Mouse (Mus musculus): ENCODE data around the gene Agl. TPM values are rescaled to one million over a fixed set of nuclear protein-coding genes. Genes with fewer than 3 reads are reported as not detected.
"Not testable (repeated sequence)": the region's sequence is repeated elsewhere in the genome, so short reads cannot be mapped to it uniquely, and the experiment has no call there.

Agl gene
- polyA plus RNA-seq, 1 experiment from 2014 or later: 17.4 TPM

DNA sequence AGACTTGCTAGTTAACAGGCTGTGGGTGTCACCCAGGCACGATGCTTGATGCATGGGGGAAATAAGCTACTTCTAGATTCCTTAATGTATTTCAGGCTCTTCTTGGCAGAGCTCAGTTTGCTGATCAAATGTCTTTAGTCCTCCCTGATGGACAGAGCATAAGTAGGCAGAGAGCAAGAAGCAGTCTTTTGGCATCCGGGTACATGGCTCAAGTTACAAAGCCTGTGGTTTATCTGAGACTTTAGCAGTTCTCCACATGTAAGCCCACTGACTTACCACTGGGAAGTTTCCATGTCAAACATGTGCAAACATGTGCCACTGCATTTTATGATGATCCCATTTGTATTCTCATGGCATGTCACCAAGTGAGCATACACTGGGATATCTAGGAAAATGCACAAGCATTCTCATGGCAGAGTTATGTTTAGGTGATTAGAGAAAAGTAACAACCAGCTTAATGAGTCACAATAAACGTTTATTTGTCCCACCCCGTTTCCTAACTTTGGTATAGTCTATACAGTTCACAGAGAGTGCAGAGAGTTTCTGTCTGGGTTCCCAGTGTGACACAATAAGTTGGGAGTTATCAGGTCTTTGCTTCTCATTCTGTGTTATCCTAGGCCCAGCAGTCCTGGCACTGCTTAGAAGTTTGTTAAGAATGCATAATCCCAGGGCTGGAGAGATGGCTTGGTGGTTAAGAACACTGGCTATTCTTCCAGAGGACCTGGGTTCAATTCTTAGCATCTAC is 18.7 kb upstream of the Agl start:
- DNase-seq (no peak), ATAC-seq (ENCODE audit: low FRiP score, low TSS enrichment) (no peak)
- Histone ChIP-seq H3K27ac (replicated peaks; ENCODE audit: low read depth, low read length) (no peak overlapping the region), H3K9ac (replicated peaks; ENCODE audit: low read length) (no peak overlapping the region), H3K9me3 (ENCODE audit: control insufficient read depth, low read length) (no peaks in the 10 kb centered on the region), H3K4me3 (replicated peaks; ENCODE audit: low read depth, low read length) (no peak overlapping the region), H3K27me3 (ENCODE audit: control insufficient read depth, insufficient read depth, low read length) (no peaks in the 10 kb centered on the region), H3K4me1 (ENCODE audit: control insufficient read depth, insufficient read depth, low read length) (no peaks in the 10 kb centered on the region), H3K36me3 (ENCODE audit: control insufficient read depth, insufficient read depth, low read length) (no peaks in the 10 kb centered on the region), H3K4me2 (ENCODE audit: low read length) (no peak overlapping the region)
- WGBS: 80% methylated on average over 4 of the region's 4 CpGs

GRCm38 (mm10) chr3:116817231-116817630 is 9.3 kb upstream of the Agl start:
- Histone ChIP-seq H3K9me3 (ENCODE audit: control insufficient read depth, low read length) (no peaks in the 10 kb centered on the region), H3K36me3 (ENCODE audit: control insufficient read depth, insufficient read depth, low read length) (no peaks in the 10 kb centered on the region), H3K4me2 (ENCODE audit: low read length) (no peak overlapping the region), H3K9ac (replicated peaks; ENCODE audit: low read length) (no peak overlapping the region), H3K27me3 (ENCODE audit: control insufficient read depth, insufficient read depth, low read length) (no peaks in the 10 kb centered on the region), H3K4me1 (ENCODE audit: control insufficient read depth, insufficient read depth, low read length) (0 out of 2 replicates have a peak, but pooled peaks cover 3% of the 10 kb centered on the region), H3K27ac (replicated peaks; ENCODE audit: low read depth, low read length) (no peak overlapping the region), H3K4me3 (replicated peaks; ENCODE audit: low read depth, low read length) (no peak overlapping the region)
- DNase-seq (no peak), ATAC-seq (ENCODE audit: low FRiP score, low TSS enrichment) (no peak)
- 96% methylated on average over 7 of the region's 7 CpGs for WGBS

DNA sequence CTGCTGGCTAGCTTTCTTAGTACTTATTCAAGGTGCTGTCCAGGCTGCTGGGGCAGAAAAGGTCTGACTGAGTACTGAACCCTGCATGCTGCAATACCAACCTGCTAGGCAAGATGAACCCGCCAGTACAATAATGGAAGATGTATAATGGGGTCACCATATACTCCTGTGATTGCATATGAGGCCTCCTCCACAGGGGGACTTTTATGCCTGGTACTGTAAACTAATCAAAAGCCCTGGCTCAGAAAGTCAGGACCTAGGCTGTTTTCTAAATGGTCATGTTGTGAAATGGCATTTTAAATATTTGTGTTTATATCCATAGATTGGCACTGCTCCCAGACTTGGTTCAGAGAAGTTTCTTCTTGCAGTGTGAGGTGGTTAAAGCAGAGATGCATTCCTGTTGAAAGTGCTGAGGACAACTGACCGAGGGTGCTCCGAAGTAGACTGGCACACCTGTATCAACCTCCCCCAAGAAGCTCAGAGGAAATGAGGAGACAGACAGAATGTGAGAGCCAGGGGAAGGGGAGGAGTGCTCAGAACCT is 8.8 kb upstream of the Agl start:
- Histone ChIP-seq H3K27me3 (ENCODE audit: control insufficient read depth, insufficient read depth, low read length) (no peaks in the 10 kb centered on the region), H3K9ac (replicated peaks; ENCODE audit: low read length) (no peak overlapping the region), H3K4me2 (ENCODE audit: low read length) (no peak overlapping the region), H3K9me3 (ENCODE audit: control insufficient read depth, low read length) (no peaks in the 10 kb centered on the region), H3K27ac (replicated peaks; ENCODE audit: low read depth, low read length) (no peak overlapping the region), H3K36me3 (ENCODE audit: control insufficient read depth, insufficient read depth, low read length) (no peaks in the 10 kb centered on the region), H3K4me3 (replicated peaks; ENCODE audit: low read depth, low read length) (no peak overlapping the region), H3K4me1 (ENCODE audit: control insufficient read depth, insufficient read depth, low read length) (0 out of 2 replicates have a peak, but pooled peaks cover 3% of the 10 kb centered on the region)
- no peak for DNase-seq
- no peak for ATAC-seq (ENCODE audit: low FRiP score, low TSS enrichment)
- WGBS: 91% methylated on average over 3 of the region's 3 CpGs

- Histone ChIP-seq H3K27me3 (ENCODE audit: control insufficient read depth, insufficient read depth, low read length) (no peaks in the 10 kb centered on the region), H3K9me3 (ENCODE audit: control insufficient read depth, low read length) (no peaks in the 10 kb centered on the region), H3K36me3 (ENCODE audit: control insufficient read depth, insufficient read depth, low read length) (no peaks in the 10 kb centered on the region), H3K4me3 (replicated peaks; ENCODE audit: low read depth, low read length) (no peak overlapping the region), H3K4me1 (ENCODE audit: control insufficient read depth, insufficient read depth, low read length) (0 out of 2 replicates have a peak, but pooled peaks cover 3% of the 10 kb centered on the region), H3K9ac (replicated peaks; ENCODE audit: low read length) (no peak overlapping the region), H3K4me2 (ENCODE audit: low read length) (no peak overlapping the region), H3K27ac (replicated peaks; ENCODE audit: low read depth, low read length) (no peak overlapping the region)
- DNase-seq (no peak), ATAC-seq (ENCODE audit: low FRiP score, low TSS enrichment) (no peak)
- WGBS: 63% methylated on average over 4 of the region's 4 CpGs
Observed at GRCm38 (mm10) chr3:116815916-116816315, 8.0 kb upstream of the Agl start.

GRCm38 (mm10) chr3:116815305-116815797 is 7.4 kb upstream of the Agl start:
- Histone ChIP-seq H3K36me3 (ENCODE audit: control insufficient read depth, insufficient read depth, low read length) (no peaks in the 10 kb centered on the region), H3K27ac (replicated peaks; ENCODE audit: low read depth, low read length) (no peak overlapping the region), H3K9ac (replicated peaks; ENCODE audit: low read length) (no peak overlapping the region), H3K4me2 (ENCODE audit: low read length) (no peak overlapping the region), H3K9me3 (ENCODE audit: control insufficient read depth, low read length) (no peaks in the 10 kb centered on the region), H3K4me1 (ENCODE audit: control insufficient read depth, insufficient read depth, low read length) (0 out of 2 replicates have a peak, but pooled peaks cover 3% of the 10 kb centered on the region), H3K27me3 (ENCODE audit: control insufficient read depth, insufficient read depth, low read length) (no peaks in the 10 kb centered on the region), H3K4me3 (replicated peaks; ENCODE audit: low read depth, low read length) (no peak overlapping the region)
- DNase-seq (peak; percentile 14), ATAC-seq (ENCODE audit: low FRiP score, low TSS enrichment) (no peak)
- WGBS: 62% methylated on average over 6 of the region's 6 CpGs

DNA sequence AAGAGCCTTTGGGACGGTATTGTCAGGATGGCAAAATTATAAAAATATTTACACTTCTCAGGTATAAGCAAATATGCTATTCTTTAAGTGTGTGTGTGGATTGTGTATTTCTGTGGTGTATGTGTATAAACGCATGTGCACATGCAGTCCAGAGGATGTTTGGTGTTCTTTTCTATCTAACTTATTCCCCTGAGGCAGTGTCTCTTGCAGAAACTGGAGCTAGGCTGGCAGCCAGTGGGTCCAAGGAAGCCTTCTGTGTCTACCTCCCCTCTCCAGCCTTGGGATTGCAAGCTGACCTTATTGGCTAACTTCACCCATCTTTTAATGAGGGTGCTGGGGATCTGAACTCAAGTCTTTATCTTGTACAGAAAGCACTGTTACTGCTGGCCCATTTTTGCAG is 5.0 kb upstream of the Agl start:
- DNase-seq (no peak), ATAC-seq (ENCODE audit: low FRiP score, low TSS enrichment) (no peak)
- Histone ChIP-seq H3K9ac (replicated peaks; ENCODE audit: low read length) (no peak overlapping the region), H3K27me3 (ENCODE audit: control insufficient read depth, insufficient read depth, low read length) (no peaks in the 10 kb centered on the region), H3K4me1 (ENCODE audit: control insufficient read depth, insufficient read depth, low read length) (peaks cover 7% of the 10 kb centered on the region; the same call in 1 of the 2 replicates), H3K4me2 (ENCODE audit: low read length) (no peak overlapping the region), H3K36me3 (ENCODE audit: control insufficient read depth, insufficient read depth, low read length) (no peaks in the 10 kb centered on the region), H3K9me3 (ENCODE audit: control insufficient read depth, low read length) (no peaks in the 10 kb centered on the region), H3K27ac (replicated peaks; ENCODE audit: low read depth, low read length) (no peak overlapping the region), H3K4me3 (replicated peaks; ENCODE audit: low read depth, low read length) (no peak overlapping the region)
- 95% methylated on average over 2 of the region's 2 CpGs for whole genome bisulfite sequencing

GRCm38 (mm10) chr3:116810351-116810750 is 2.4 kb upstream of the Agl start:
- H3K27ac ChIP-seq (replicated peaks; ENCODE audit: low read depth, low read length); H3K4me2 ChIP-seq (ENCODE audit: low read length); H3K9me3 ChIP-seq (ENCODE audit: control insufficient read depth, low read length); H3K27me3 ChIP-seq (ENCODE audit: control insufficient read depth, insufficient read depth, low read length); H3K9ac ChIP-seq (replicated peaks; ENCODE audit: low read length); H3K36me3 ChIP-seq (ENCODE audit: control insufficient read depth, insufficient read depth, low read length); ATAC-seq (ENCODE audit: low FRiP score, low TSS enrichment); H3K4me3 ChIP-seq (replicated peaks; ENCODE audit: low read depth, low read length); DNase-seq: not testable (repeated sequence)
- WGBS: 88% methylated on average over 6 of the region's 6 CpGs
- H3K4me1 ChIP-seq (ENCODE audit: control insufficient read depth, insufficient read depth, low read length): peaks cover 11% of the 10 kb centered on the region; the same call in 1 of the 2 replicates

GRCm38 (mm10) chr3:116809221-116809620 is 1.3 kb upstream of the Agl start:
- Histone ChIP-seq H3K4me3 (replicated peaks; ENCODE audit: low read depth, low read length) (no peak overlapping the region), H3K9me3 (ENCODE audit: control insufficient read depth, low read length) (no peaks in the 10 kb centered on the region), H3K36me3 (ENCODE audit: control insufficient read depth, insufficient read depth, low read length) (0 out of 2 replicates have a peak, but pooled peaks cover 6% of the 10 kb centered on the region), H3K9ac (replicated peaks; ENCODE audit: low read length) (no peak overlapping the region), H3K4me2 (ENCODE audit: low read length) (no peak overlapping the region), H3K27ac (replicated peaks; ENCODE audit: low read depth, low read length) (no peak overlapping the region), H3K4me1 (ENCODE audit: control insufficient read depth, insufficient read depth, low read length) (peaks cover 9% of the 10 kb centered on the region; the same call in 1 of the 2 replicates), H3K27me3 (ENCODE audit: control insufficient read depth, insufficient read depth, low read length) (no peaks in the 10 kb centered on the region)
- no peak for ATAC-seq (ENCODE audit: low FRiP score, low TSS enrichment)
- DNase-seq: no peak
- WGBS: 91% methylated on average over 6 of the region's 6 CpGs
